Mouse (Mus musculus): ENCODE measurements around the gene Sema3a. TPM values are rescaled to one million over a fixed set of nuclear protein-coding genes. Genes with fewer than 3 reads are reported as not detected.
A peak's percentile ranks its signal among the peaks of the same experiment; 100 is the strongest.

Gene Sema3a
- polyA plus RNA-seq, 1 experiment from 2014 or later = 6.9 TPM

- H3K9me3 ChIP-seq = no peaks in the 10 kb centered on the region
- H3K4me1 ChIP-seq = no peaks in the 10 kb centered on the region
- 12% methylated on average over 7 of the region's 7 CpGs for WGBS
- no peak overlapping the region for H3K27ac ChIP-seq
- no peaks in the 10 kb centered on the region for H3K36me3 ChIP-seq (replicated peaks)
- no peak overlapping the region for H3K4me2 ChIP-seq
- no peak overlapping the region for H3K4me3 ChIP-seq
- H3K27me3 ChIP-seq (replicated peaks) = peaks cover 53% of the 10 kb centered on the region
- no peak overlapping the region for H3K9ac ChIP-seq
- ATAC-seq (replicated peaks) = no peak
These were observed 401.8 kb downstream of the Sema3a start for GRCm38 (mm10) chr5:13527037-13527464.

DNA sequence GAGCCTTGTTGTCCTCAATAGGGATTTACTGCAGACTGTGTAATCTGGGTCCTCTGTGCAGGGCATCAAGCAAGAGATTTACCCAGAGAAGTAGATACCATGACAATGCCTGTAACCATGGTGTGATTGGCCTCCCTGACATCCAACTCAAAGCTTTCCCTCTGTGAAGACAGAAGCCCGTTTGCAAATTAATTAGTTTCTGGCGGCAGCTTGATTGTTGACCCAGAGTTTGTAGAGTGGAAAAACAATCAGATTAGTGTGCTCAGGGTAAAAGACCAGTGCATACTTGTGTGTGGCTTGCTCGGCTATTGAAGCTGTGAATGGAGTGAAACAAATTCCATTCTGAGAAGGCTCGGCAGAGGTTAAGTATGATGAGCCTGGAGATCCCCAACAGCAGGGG is 404.0 kb downstream of the Sema3a start:
- H3K4me3 ChIP-seq = no peak overlapping the region
- WGBS = 0% methylated on average over 4 of the region's 4 CpGs
- no peaks in the 10 kb centered on the region for H3K9me3 ChIP-seq
- peak; percentile 91 for ATAC-seq (replicated peaks)
- no peak overlapping the region for H3K27ac ChIP-seq
- H3K9ac ChIP-seq = no peak overlapping the region
- no peak overlapping the region for H3K4me2 ChIP-seq
- peaks cover 47% of the 10 kb centered on the region for H3K27me3 ChIP-seq (replicated peaks)
- H3K36me3 ChIP-seq (replicated peaks) = no peaks in the 10 kb centered on the region
- no peaks in the 10 kb centered on the region for H3K4me1 ChIP-seq

- no peak overlapping the region for H3K9ac ChIP-seq
- no peaks in the 10 kb centered on the region for H3K4me1 ChIP-seq
- peaks cover 56% of the 10 kb centered on the region for H3K27me3 ChIP-seq (replicated peaks)
- no peak overlapping the region for H3K27ac ChIP-seq
- no peak overlapping the region for H3K4me3 ChIP-seq
- no peaks in the 10 kb centered on the region for H3K36me3 ChIP-seq (replicated peaks)
- no peak overlapping the region for H3K4me2 ChIP-seq
- 5% methylated on average over 2 of the region's 2 CpGs for WGBS
- ATAC-seq (replicated peaks) = no peak; the same call in 1 of the 2 replicates
- H3K9me3 ChIP-seq = no peaks in the 10 kb centered on the region
These were observed 422.4 kb downstream of the Sema3a start for GRCm38 (mm10) chr5:13547472-13548209.

- no peak overlapping the region for H3K4me3 ChIP-seq
- H3K27ac ChIP-seq = no peak overlapping the region
- ATAC-seq (replicated peaks) = no peak
- WGBS = 28% methylated on average over 1 of the region's 1 CpGs
- peaks cover 56% of the 10 kb centered on the region for H3K27me3 ChIP-seq (replicated peaks)
- H3K36me3 ChIP-seq (replicated peaks) = no peaks in the 10 kb centered on the region
- no peak overlapping the region for H3K4me2 ChIP-seq
- no peak overlapping the region for H3K9ac ChIP-seq
- H3K4me1 ChIP-seq = no peaks in the 10 kb centered on the region
- H3K9me3 ChIP-seq = no peaks in the 10 kb centered on the region
These were observed 423.0 kb downstream of the Sema3a start for GRCm38 (mm10) chr5:13548210-13548554.

DNA sequence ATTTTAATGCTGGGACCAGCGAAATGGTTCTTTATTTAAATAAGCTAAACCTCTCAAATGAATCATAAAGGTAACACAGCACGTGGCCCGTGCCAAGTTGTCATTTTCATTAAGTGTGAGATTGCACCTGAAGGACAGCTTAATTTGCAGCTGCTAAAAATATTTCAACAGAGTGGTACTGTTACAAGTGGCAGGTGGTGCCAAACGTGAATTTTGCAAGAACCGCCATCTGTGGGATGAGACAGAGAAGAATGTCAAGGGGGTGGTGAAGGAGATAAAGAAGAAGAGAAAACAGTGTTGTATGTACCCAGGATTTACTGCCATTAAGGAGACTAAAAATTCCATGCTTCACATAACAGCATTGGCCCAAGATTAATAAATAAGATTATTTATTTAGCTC is 423.9 kb downstream of the Sema3a start:
- WGBS = 82% methylated on average over 5 of the region's 5 CpGs
- peaks cover 63% of the 10 kb centered on the region for H3K27me3 ChIP-seq (replicated peaks)

GRCm38 (mm10) chr5:13550953-13551352 is 425.7 kb downstream of the Sema3a start:
- Histone ChIP-seq H3K4me1 (no peaks in the 10 kb centered on the region), H3K4me2 (no peak overlapping the region), H3K4me3 (no peak overlapping the region), H3K27me3 (replicated peaks) (peaks cover 57% of the 10 kb centered on the region), H3K27ac (no peak overlapping the region), H3K9ac (no peak overlapping the region), H3K36me3 (replicated peaks) (no peaks in the 10 kb centered on the region), H3K9me3 (no peaks in the 10 kb centered on the region)
- 31% methylated on average over 1 of the region's 1 CpGs for WGBS
- no peak for ATAC-seq (replicated peaks)

More for the DNA sequence above, 423.9 kb downstream of the Sema3a start:
- Histone ChIP-seq H3K9ac (no peak overlapping the region), H3K4me3 (no peak overlapping the region), H3K4me1 (no peaks in the 10 kb centered on the region), H3K9me3 (no peaks in the 10 kb centered on the region), H3K36me3 (replicated peaks) (no peaks in the 10 kb centered on the region), H3K27ac (no peak overlapping the region), H3K4me2 (no peak overlapping the region)
- no peak for ATAC-seq (replicated peaks)

- Histone ChIP-seq H3K4me3 (no peak overlapping the region), H3K9me3 (no peaks in the 10 kb centered on the region), H3K9ac (no peak overlapping the region), H3K27ac (no peak overlapping the region), H3K27me3 (replicated peaks) (peaks cover 13% of the 10 kb centered on the region), H3K4me1 (no peaks in the 10 kb centered on the region), H3K36me3 (replicated peaks) (no peaks in the 10 kb centered on the region), H3K4me2 (no peak overlapping the region)
- WGBS = 21% methylated on average over 4 of the region's 4 CpGs
- no peak for ATAC-seq (replicated peaks)
These were observed 432.0 kb downstream of the Sema3a start for GRCm38 (mm10) chr5:13557257-13557656.

GRCm38 (mm10) chr5:13573867-13574266 is 448.7 kb downstream of the Sema3a start:
- WGBS = 67% methylated on average over 3 of the region's 3 CpGs
- Histone ChIP-seq H3K36me3 (replicated peaks) (no peaks in the 10 kb centered on the region), H3K9me3 (no peaks in the 10 kb centered on the region), H3K4me1 (no peaks in the 10 kb centered on the region), H3K4me3 (no peak overlapping the region), H3K27me3 (replicated peaks) (no peaks in the 10 kb centered on the region), H3K4me2 (no peak overlapping the region), H3K27ac (no peak overlapping the region), H3K9ac (no peak overlapping the region)
- ATAC-seq (replicated peaks) = no peak

DNA sequence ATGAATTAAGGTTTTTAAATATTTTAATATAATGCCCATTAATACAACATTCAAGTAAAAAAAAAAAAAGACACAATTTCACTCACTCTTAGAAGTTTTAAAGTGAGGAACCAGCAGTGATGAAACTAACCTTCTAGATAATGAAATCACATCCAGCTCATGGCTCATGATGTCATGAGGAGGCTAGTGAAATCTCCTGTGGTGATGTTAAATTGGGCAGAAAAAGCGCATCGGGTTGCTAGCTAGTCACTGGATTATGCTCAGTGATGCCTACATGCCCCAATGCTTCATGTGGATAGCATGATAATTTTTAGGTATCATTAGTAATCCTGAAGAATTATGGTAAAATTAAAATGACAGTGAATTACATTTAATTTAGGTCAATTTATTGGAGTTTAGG is 453.9 kb downstream of the Sema3a start:
- no peak overlapping the region for H3K4me2 ChIP-seq
- H3K9me3 ChIP-seq = no peaks in the 10 kb centered on the region
- WGBS = 42% methylated on average over 2 of the region's 2 CpGs
- no peak overlapping the region for H3K4me3 ChIP-seq
- H3K36me3 ChIP-seq (replicated peaks) = no peaks in the 10 kb centered on the region
- H3K4me1 ChIP-seq = no peaks in the 10 kb centered on the region
- no peak for ATAC-seq (replicated peaks)
- H3K27ac ChIP-seq = no peak overlapping the region
- H3K27me3 ChIP-seq (replicated peaks) = 0 out of 2 replicates have a peak, but pooled peaks cover 3% of the 10 kb centered on the region
- no peak overlapping the region for H3K9ac ChIP-seq

DNA sequence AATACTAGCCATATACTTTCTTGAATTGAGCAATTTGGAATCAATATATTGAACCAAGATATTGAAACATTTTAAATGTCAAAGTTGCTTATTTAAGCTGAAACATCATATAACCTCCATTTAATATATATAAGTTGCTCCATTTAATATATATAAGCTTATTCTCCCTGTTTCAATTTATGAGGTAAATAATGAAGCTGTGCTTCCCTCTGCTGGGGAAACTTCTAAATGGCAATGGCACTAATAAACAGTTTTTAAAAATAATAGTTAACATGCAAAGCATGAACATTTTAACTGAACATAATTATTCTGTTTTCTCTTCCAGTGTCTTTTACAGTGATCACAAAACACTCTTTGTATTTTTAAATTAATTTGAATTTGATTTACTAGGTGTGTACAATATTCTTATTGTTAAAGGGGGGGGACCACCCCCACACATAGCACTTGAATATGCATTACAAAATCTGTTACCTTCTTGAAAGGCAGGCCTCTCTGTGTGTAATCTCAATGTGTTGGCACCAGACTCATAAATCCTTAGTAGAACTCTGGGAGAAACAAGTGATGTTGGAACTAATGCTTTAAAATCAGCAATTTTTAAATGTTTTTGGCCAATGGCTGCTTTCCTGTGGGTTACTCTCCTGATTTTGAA is 460.5 kb downstream of the Sema3a start:
- no peak overlapping the region for H3K27ac ChIP-seq
- H3K27me3 ChIP-seq (replicated peaks) = 0 out of 2 replicates have a peak, but pooled peaks cover 3% of the 10 kb centered on the region
- H3K4me3 ChIP-seq = no peak overlapping the region
- no peak overlapping the region for H3K9ac ChIP-seq
- ATAC-seq (replicated peaks) = no peak
- no peaks in the 10 kb centered on the region for H3K36me3 ChIP-seq (replicated peaks)
- no peaks in the 10 kb centered on the region for H3K4me1 ChIP-seq
- H3K4me2 ChIP-seq = no peak overlapping the region
- no peaks in the 10 kb centered on the region for H3K9me3 ChIP-seq

DNA sequence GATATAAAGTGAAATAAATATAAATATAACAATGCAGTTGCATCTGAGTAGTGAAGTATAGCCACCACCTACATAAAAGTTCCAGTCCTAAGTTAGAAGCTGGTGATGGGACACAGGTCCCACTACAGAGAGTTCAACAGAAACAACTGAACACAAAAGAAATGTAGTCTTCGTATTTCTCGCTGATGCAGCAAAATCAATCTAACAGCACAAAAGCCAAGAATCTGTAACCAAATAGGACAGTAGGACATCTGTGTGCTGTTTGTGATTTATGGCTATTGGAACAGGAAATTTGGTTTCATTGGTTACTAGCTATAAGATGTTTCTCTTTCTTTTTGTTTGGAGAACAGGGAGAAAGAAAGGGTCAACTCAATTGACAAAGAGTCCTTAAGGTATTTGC is 469.2 kb downstream of the Sema3a start:
- ATAC-seq (replicated peaks) = no peak
- 91% methylated on average over 2 of the region's 2 CpGs for whole genome bisulfite sequencing
- H3K4me2 ChIP-seq = no peak overlapping the region
- no peak overlapping the region for H3K4me3 ChIP-seq
- no peaks in the 10 kb centered on the region for H3K9me3 ChIP-seq
- H3K4me1 ChIP-seq = no peaks in the 10 kb centered on the region
- no peaks in the 10 kb centered on the region for H3K36me3 ChIP-seq (replicated peaks)
- no peak overlapping the region for H3K9ac ChIP-seq
- no peak overlapping the region for H3K27ac ChIP-seq
- no peaks in the 10 kb centered on the region for H3K27me3 ChIP-seq (replicated peaks)

DNA sequence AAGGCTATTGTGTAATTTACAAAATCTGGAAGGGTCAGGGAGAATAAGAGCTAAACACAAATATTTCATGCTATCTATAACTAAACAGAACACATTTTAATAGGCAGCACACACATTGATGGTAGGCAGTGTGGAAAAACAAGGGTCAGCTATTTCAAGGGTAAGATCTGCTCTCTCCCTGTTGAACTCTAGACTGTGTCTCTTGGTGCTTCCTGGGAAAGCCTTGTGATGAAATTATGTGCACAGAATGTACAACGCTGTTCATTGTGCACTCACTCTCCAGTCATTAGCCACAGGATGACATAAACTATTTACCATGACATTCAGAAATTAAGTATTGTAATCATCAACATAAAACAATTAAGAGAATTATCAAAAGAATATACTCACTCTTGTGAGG is 486.4 kb downstream of the Sema3a start:
- Histone ChIP-seq H3K4me2 (no peak overlapping the region), H3K9ac (no peak overlapping the region), H3K27ac (no peak overlapping the region), H3K36me3 (replicated peaks) (no peaks in the 10 kb centered on the region), H3K4me3 (no peak overlapping the region), H3K4me1 (no peaks in the 10 kb centered on the region), H3K9me3 (no peaks in the 10 kb centered on the region), H3K27me3 (replicated peaks) (no peaks in the 10 kb centered on the region)
- no peak for ATAC-seq (replicated peaks)
- WGBS = 75% methylated on average over 1 of the region's 1 CpGs

DNA sequence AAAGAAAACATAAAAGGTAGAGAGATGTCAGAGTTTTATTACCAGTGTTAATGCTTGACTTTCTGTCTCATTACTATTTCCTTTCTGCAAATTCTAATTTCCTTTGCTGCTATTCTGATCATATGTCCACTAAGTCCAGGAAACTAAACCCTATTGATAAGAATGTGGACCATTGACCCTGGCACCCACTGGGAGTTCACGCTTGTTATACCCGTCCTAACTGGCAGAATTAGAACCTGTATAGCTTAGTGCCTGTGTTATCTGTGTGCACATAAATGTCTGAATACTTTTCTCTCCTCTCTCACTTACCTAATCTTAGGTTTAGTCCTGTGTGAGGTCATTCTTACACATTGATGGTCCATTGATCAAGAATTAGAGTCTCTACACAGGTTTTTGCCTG is 486.9 kb downstream of the Sema3a start:
- Histone ChIP-seq H3K9me3 (no peaks in the 10 kb centered on the region), H3K4me3 (no peak overlapping the region), H3K4me2 (no peak overlapping the region), H3K4me1 (no peaks in the 10 kb centered on the region), H3K9ac (no peak overlapping the region), H3K27ac (no peak overlapping the region), H3K36me3 (replicated peaks) (no peaks in the 10 kb centered on the region), H3K27me3 (replicated peaks) (no peaks in the 10 kb centered on the region)
- WGBS = 69% methylated on average over 2 of the region's 2 CpGs
- no peak for ATAC-seq (replicated peaks)
